Mouse (Mus musculus) liver, embryonic 14.5 days (tissue): ENCODE results near the gene Tirap.

Experiments used
- CTCF ChIP-seq: IDR thresholded peaks from 2 replicates; pipeline ENCODE4 v1.5.1; 2016; ENCODE audit warnings: antibody characterized with exemption, low read depth, control low read depth
- EP300 ChIP-seq: IDR thresholded peaks from 2 replicates; pipeline ENCODE4 v1.6.1; 2016; ENCODE audit warnings: antibody characterized with exemption, low read depth

GRCm38 (mm10) chr9:35198945-35199771, 933 bp downstream of the Tirap start:
- TF ChIP-seq CTCF: no peak
- no peak for TF ChIP-seq EP300
